In the genomic region with DNA sequence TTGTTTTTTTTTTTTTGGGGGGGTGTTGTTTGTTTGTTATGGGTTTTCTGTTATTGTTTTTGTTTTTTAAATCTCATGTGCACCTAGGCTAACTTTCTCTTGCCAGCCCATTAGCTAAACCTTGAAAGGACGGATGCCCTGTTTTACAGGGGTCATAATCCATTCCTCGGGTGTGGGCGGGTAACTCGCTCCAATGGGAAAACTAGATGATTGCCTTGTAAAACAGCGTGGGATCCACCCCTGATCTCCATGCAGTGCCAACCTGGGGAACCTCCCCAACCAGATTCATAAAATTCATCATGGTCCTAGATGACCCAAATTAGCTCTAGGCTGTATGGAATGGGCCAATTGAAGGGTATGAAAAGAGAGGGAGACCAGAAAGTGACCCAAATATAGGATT, we compare ENCODE assay signal across 41 mouse cellular contexts. TPM values are rescaled to one million over a fixed set of nuclear protein-coding genes. Genes with fewer than 3 reads are reported as not detected.
"Had no signal": no experiment of that assay in that cellular context is flagged by ENCODE, and none has a peak within 500 bp of the region (broad histone marks: within the 10 kb centered on the region; RNA-seq: fewer than 3 reads in every experiment).

No protein-coding gene starts in this region.

- H3K27ac ChIP-seq: heart, embryonic 10.5 days; heart, embryonic 13.5 days; heart, embryonic 15.5 days; hindbrain, embryonic 10.5 days; hindbrain, embryonic 12.5 days; hindbrain, embryonic 13.5 days; hindbrain, embryonic 14.5 days; hindbrain, embryonic 15.5 days; hindbrain, postnatal 0 days; intestine, embryonic 15.5 days; kidney, embryonic 15.5 days; kidney, postnatal 0 days; layer of hippocampus, adult 2 months; left cerebral cortex, adult 2 months had no signal

- ATAC-seq: hindbrain, embryonic 16.5 days; hindbrain, postnatal 0 days; inflammation-experienced regulatory T-cells, adult 6 months; intestine, embryonic 15.5 days; intestine, postnatal 0 days had no signal

- H3K9me3 ChIP-seq: heart, embryonic 10.5 days; heart, embryonic 12.5 days; heart, embryonic 13.5 days; heart, embryonic 15.5 days; hindbrain, embryonic 10.5 days; hindbrain, embryonic 12.5 days; hindbrain, embryonic 13.5 days; hindbrain, embryonic 15.5 days; intestine, embryonic 15.5 days; kidney, embryonic 15.5 days had no signal

- H3K36me3 ChIP-seq: heart, embryonic 10.5 days; heart, embryonic 12.5 days; heart, embryonic 13.5 days; heart, embryonic 15.5 days; hindbrain, embryonic 12.5 days; hindbrain, embryonic 13.5 days; hindbrain, embryonic 15.5 days; intestine, embryonic 15.5 days; kidney, embryonic 15.5 days had no signal

- H3K9ac ChIP-seq: heart, embryonic 12.5 days; heart, embryonic 13.5 days; heart, embryonic 15.5 days; hindbrain, embryonic 12.5 days; hindbrain, embryonic 13.5 days; hindbrain, embryonic 14.5 days; hindbrain, embryonic 15.5 days; intestine, embryonic 15.5 days; kidney, embryonic 15.5 days had no signal

- H3K4me2 ChIP-seq: heart, embryonic 11.5 days; heart, embryonic 12.5 days; heart, embryonic 13.5 days; heart, embryonic 15.5 days; hindbrain, embryonic 12.5 days; hindbrain, embryonic 13.5 days; hindbrain, embryonic 14.5 days; hindbrain, embryonic 15.5 days; intestine, embryonic 15.5 days; kidney, embryonic 15.5 days had no signal

- H3K4me1 ChIP-seq: heart, embryonic 10.5 days; heart, embryonic 12.5 days; heart, embryonic 13.5 days; heart, embryonic 15.5 days; intestine, embryonic 15.5 days; kidney, embryonic 15.5 days had no signal

- H3K4me3 ChIP-seq: heart, embryonic 10.5 days; heart, embryonic 12.5 days; heart, embryonic 13.5 days; heart, embryonic 15.5 days; hindbrain, embryonic 10.5 days; hindbrain, embryonic 12.5 days; hindbrain, embryonic 13.5 days; hindbrain, embryonic 15.5 days; intestine, embryonic 15.5 days; kidney, embryonic 15.5 days; layer of hippocampus, adult 2 months; left cerebral cortex, adult 2 months had no signal

- DNase-seq: heart, postnatal 10 days; heart, postnatal 14 days; heart, postnatal 36 days; kidney, adult 11 months; kidney, adult 18-20 months; kidney, adult 2 months; kidney, adult 8-10 months; kidney, adult 9 months; kidney, postnatal 10 days; kidney, postnatal 14 days; kidney, postnatal 25 days; kidney, postnatal 36 days; kidney, postnatal 4 days; layer of hippocampus, adult 9-11 months; layer of hippocampus, postnatal 36 days had no signal

RNA-seq across cellular contexts. Expression of gene Gm5089, which starts 51.0 kb away (rescaled TPM):
- total RNA-seq: heart, postnatal 10 days; heart, postnatal 14 days; heart, postnatal 25 days; heart, postnatal 36 days; hematopoietic stem cell, adult 5-6 weeks had no signal
- polyA plus RNA-seq: heart, embryonic 10.5 days; heart, embryonic 11.5 days; heart, embryonic 12.5 days; heart, embryonic 13.5 days; heart, embryonic 14.5 days; heart, embryonic 15.5 days; heart, embryonic 16.5 days; heart, postnatal 0 days; inflammation-experienced regulatory T-cells, adult 6 months; intestine, embryonic 15.5 days; intestine, postnatal 0 days; kidney, adult 2 months; kidney, embryonic 14.5 days; kidney, embryonic 16.5 days; kidney, postnatal 0 days had no signal
